10 mouse cellular contexts compared by ENCODE assay signal in genomic region chr7:132786522-132786921, GRCm38 (mm10). TPM values are rescaled to one million over a fixed set of nuclear protein-coding genes. Genes with fewer than 3 reads are reported as not detected.
A peak's percentile ranks its signal among the peaks of the same experiment; 100 is the strongest.
DNase-seq lines count a peak whose midpoint lies in the region; ATAC-seq and TF ChIP-seq lines count a peak whose summit lies in the region.
"Had no signal": no experiment of that assay in that cellular context is flagged by ENCODE, and none has a peak within 500 bp of the region (broad histone marks: within the 10 kb centered on the region; RNA-seq: fewer than 3 reads in every experiment).

No protein-coding gene starts in this region.

- intact Hi-C loops in heart, postnatal 14 days (cut with DNase I): loop anchor here (2.0 kb wide), 2 partner anchors 14 to 24 kb away; no protein-coding TSS in a partner anchor

- no peak for TF ChIP-seq POLR2A in lung, adult 2 months (IDR thresholded peaks at IDR 0.05; ENCODE audit: borderline replicate concordance, extremely low read depth, low read depth, low read length)

- H3K27ac ChIP-seq in heart, embryonic 12.5 days (ENCODE audit: poor library complexity, severe bottlenecking): peak overlapping the region; percentile 77
- peak overlapping the region; percentile 61 for H3K27ac ChIP-seq in stomach, embryonic 15.5 days
- H3K27ac ChIP-seq: midbrain, embryonic 10.5 days had no signal

- H3K4me2 ChIP-seq in heart, embryonic 12.5 days: no peak overlapping the region
- no peak overlapping the region for H3K4me2 ChIP-seq in stomach, embryonic 15.5 days

- DNase-seq in heart, postnatal 14 days: no peak
- peak; percentile 33 for DNase-seq in lung, postnatal 10 days
- no peak for DNase-seq in lung, adult 2 months
- DNase-seq in thymus, postnatal 36 days: no peak
- DNase-seq in layer of hippocampus, postnatal 14 days (ENCODE audit: low spot score in 2 of 2): no peak
- DNase-seq: gastrocnemius, postnatal 14 days had no signal

- H3K27me3 ChIP-seq in heart, embryonic 12.5 days (replicated peaks): no peaks in the 10 kb centered on the region
- no peaks in the 10 kb centered on the region for H3K27me3 ChIP-seq in stomach, embryonic 15.5 days (replicated peaks)

- WGBS in heart, embryonic 12.5 days: 23% methylated on average over 4 of the region's 4 CpGs
- WGBS in lung, adult 2 months: 21% methylated on average over 4 of the region's 4 CpGs
- 32% methylated on average over 4 of the region's 4 CpGs for WGBS in stomach, embryonic 15.5 days

- H3K4me3 ChIP-seq in heart, embryonic 12.5 days: no peak overlapping the region
- H3K4me3 ChIP-seq in lung, adult 2 months (replicated peaks; ENCODE audit: extremely low read depth, low read depth, low read length): no peak overlapping the region
- H3K4me3 ChIP-seq in stomach, embryonic 15.5 days (replicated peaks): no peak overlapping the region
- H3K4me3 ChIP-seq: midbrain, embryonic 10.5 days had no signal

- no peaks in the 10 kb centered on the region for H3K9me3 ChIP-seq in heart, embryonic 12.5 days (replicated peaks)
- no peaks in the 10 kb centered on the region for H3K9me3 ChIP-seq in stomach, embryonic 15.5 days
- H3K9me3 ChIP-seq: midbrain, embryonic 10.5 days had no signal

- no peak overlapping the region for H3K9ac ChIP-seq in heart, embryonic 12.5 days
- H3K9ac ChIP-seq in stomach, embryonic 15.5 days: no peak overlapping the region

- no peak; the same call in 1 of the 2 replicates for ATAC-seq in heart, embryonic 12.5 days (ENCODE audit: insufficient number of reproducible peaks, low FRiP score)
- ATAC-seq in granulocyte monocyte progenitor cell, adult 5-6 weeks (replicated peaks; ENCODE audit: poor library complexity, severe bottlenecking): 0 out of 2 replicates have a peak, but pooled peaks have one; percentile 12
- ATAC-seq in stomach, embryonic 15.5 days (ENCODE audit: insufficient read depth, low FRiP score, low read depth): no peak

- no peak for TF ChIP-seq CTCF in lung, adult 2 months (IDR thresholded peaks at IDR 0.05; ENCODE audit: insufficient read depth, low read length)

- H3K4me1 ChIP-seq in heart, embryonic 12.5 days (replicated peaks): peaks cover 69% of the 10 kb centered on the region
- peaks cover 44% of the 10 kb centered on the region for H3K4me1 ChIP-seq in lung, adult 2 months (ENCODE audit: control insufficient read depth, insufficient read depth, low read length)
- peaks cover 38% of the 10 kb centered on the region for H3K4me1 ChIP-seq in stomach, embryonic 15.5 days

- no peaks in the 10 kb centered on the region for H3K36me3 ChIP-seq in heart, embryonic 12.5 days
- H3K36me3 ChIP-seq in stomach, embryonic 15.5 days: no peaks in the 10 kb centered on the region
- H3K36me3 ChIP-seq: midbrain, embryonic 10.5 days had no signal

RNA-seq across cellular contexts. Expression of gene Fam53b, which starts 27.2 kb away (rescaled TPM):
- polyA plus RNA-seq in heart, embryonic 12.5 days (2016; fragmentation: Nextera tagmentation; extraction: Ambion mirVana): 15.3 and 17.0 TPM in 2 replicates
- total RNA-seq in heart, postnatal 14 days (2021): 10 to 100 TPM; 29.2 to 34.1 TPM
- 79.4 and 80.3 TPM in 2 replicates for polyA plus RNA-seq in lung, adult 2 months (2012; rRNA removed)
- total RNA-seq in granulocyte monocyte progenitor cell, adult 5-6 weeks (2014; fragmentation: Nextera tagmentation): 20.1 and 27.7 TPM in 2 replicates
- 11.1 and 12.5 TPM in 2 replicates for total RNA-seq in granulocyte monocyte progenitor cell, adult 5-6 weeks (2017)
- polyA plus RNA-seq in stomach, embryonic 15.5 days (2015; fragmentation: Nextera tagmentation; extraction: Ambion mirVana): 15.5 and 17.3 TPM in 2 replicates
- total RNA-seq in layer of hippocampus, postnatal 14 days (2021): 10 to 100 TPM; 26.4 to 27.2 TPM
